Mouse (Mus musculus): Measurements from ENCODE around the gene Pds5b. TPM values are rescaled to one million over a fixed set of nuclear protein-coding genes. Genes with fewer than 3 reads are reported as not detected.
"Not testable (repeated sequence)": the region's sequence is repeated elsewhere in the genome, so short reads cannot be mapped to it uniquely, and the experiment has no call there.

Pds5b gene
- total RNA-seq (2021), result 27.9 and 30.4 TPM in 2 replicates
- long read RNA-seq, experiment 1, full-length matches to known transcripts, result 1 of 5 reads
- long read RNA-seq, experiment 1, partial matches to known transcripts, result 0 of 5 reads
- long read RNA-seq, experiment 1, other reads (novel, unspliced or antisense), result 4 of 5 reads
- long read RNA-seq, experiment 2, full-length matches to known transcripts, result 2 of 7 reads
- long read RNA-seq, experiment 2, partial matches to known transcripts, result 4 of 7 reads
- long read RNA-seq, experiment 2, other reads (novel, unspliced or antisense), result 1 of 7 reads

DNA sequence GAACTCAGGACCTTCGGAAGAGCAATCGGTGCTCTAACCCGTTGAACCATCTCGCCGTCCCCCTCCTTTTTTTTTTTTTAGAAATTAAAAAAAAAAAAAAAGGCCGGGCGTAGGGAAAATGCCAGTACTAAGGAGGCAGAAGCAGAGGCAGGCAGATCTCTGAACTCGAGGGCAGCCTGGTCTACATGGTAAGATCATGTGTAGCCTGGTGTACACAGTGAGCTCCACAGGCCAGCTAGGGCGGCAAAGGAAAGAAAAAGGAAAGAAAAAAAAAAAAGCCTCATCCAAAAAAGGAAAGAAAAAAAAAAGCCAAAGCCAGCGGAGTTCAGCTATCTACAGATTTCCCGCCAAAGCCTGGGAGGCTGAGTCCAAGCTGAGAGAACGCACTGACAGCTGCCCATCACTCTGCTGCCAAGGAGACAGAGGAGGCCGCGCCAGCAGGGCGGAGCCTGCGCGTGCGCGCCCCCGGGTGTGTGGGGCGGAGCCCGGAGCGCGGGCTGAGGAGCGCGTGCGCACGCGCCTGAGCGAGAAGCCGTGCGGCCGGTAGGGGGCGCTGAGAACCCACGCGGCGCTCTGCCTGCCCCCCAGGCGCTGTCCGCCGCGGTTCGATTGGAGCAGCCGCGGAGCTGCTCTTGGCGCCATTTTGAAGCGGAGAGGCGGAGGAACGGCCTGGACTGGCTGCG is at the start of gene Pds5b:
TSS of gene Pds5b (plus strand) at position 587 of the 683 bp plus-strand sequence.
- DNase-seq, result peak; percentile 97

DNA sequence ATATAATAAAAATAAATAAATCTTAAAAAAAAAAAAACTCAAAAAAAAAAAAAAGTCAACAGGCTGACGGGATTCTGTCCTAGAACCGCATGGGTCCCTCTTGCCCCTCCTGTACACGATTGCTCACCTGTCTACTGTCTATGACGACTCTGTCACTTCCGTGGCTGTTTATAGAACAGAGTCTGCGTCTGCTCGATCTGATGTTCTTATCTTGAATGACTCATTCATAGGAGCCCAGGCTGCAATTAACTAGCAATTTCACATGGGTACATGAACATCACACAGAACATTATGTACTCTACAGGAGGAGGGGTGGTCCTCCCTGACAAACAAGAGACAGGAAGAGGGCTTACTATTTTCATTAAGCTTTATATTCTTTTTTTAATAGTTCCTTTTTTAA is 48.0 kb upstream of the Pds5b start:
- peak; percentile 32 for DNase-seq

DNA sequence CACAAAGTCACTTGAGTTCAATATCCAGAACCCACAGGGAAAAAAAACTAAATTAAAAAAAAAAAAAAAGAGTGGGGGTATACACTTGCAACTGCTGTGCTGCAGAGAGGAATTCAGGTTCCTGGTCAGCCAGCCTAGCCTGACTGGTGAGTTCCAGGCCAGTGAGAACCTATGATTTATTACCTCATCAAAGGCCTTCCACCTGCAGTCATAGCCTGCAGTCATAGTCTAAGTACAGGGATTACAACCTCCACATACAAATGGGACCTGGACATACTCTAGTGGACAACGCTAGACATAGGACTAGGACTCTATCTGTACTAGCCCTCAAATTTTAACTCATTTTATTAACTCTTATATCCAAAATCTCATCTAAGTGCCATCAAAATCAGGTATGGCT is 44.3 kb upstream of the Pds5b start:
- DNase-seq, result no peak

DNA sequence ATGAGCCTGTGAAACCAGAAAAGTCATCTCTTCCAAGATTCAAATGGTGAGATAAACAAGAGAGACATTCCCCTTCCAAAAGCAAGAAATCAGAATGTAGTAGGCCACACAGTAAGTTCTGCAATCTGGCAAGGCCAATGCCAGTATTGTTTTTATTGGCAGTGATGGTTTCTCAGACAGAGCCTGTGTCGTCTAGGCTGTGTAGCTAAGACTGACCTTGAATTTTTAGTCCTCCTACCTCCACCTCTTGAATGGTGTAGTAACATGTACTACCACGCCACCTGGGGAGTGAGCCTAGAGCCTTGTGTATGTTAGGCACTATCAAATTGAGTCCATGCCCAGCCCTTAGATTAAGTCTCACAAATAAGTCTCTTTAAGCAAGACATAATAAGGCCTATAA is 43.8 kb upstream of the Pds5b start:
- no peak for DNase-seq

DNA sequence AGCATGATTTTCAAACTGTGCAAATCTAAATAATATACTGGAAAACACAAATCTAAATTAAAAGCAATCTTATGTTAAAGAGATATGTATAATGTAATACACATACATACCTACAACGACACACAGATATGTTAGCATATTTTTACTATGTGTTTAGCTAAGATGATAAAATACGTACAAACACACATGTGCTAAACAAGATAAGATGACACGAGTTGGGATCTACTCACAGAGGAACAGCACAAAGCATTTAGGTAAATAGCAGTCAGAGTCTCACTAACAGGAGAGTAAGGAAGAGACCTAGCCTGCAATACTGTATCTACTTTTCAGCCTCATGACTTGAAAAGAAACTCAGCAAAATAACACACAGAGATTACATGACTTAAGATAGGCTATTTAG is 32.1 kb upstream of the Pds5b start:
- no peak for DNase-seq

DNA sequence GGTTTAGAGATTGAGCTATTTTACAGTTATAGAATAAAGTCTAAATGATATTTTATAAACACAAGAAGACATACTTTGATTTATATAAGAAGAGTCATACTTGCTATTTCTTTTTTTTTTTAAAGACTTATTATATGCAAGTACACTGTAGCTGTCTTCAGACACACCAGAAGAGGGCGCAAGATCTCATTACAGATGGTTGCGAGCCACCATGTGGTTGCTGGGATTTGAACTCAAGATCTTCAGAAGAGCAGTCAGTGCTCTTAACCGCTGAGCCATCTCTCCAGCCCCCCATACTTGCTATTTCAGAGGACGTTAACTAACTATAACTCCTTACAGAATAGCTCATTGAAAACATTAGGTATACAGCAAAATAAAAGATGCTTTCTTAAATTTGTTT is 30.1 kb upstream of the Pds5b start:
- DNase-seq, result not testable (repeated sequence)

DNA sequence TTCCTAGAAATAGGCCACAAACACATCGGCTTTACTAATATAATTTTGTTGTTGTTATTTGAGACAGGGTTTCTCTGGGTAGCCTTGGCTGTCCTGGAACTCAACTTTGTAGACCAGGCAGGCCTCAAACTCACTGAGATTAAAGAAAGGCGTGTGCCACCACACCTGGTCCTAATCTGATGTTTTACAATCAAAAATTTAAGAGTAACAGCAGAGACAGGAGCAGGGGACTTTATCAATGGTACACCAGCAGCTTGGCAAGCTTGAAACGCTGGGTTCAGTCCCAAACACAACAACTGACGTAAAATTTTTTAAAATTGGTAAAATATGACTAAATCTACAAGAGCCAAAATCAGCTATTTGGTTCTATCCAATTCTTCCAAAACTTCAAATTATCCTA is 28.6 kb upstream of the Pds5b start:
- DNase-seq, result no peak

DNA sequence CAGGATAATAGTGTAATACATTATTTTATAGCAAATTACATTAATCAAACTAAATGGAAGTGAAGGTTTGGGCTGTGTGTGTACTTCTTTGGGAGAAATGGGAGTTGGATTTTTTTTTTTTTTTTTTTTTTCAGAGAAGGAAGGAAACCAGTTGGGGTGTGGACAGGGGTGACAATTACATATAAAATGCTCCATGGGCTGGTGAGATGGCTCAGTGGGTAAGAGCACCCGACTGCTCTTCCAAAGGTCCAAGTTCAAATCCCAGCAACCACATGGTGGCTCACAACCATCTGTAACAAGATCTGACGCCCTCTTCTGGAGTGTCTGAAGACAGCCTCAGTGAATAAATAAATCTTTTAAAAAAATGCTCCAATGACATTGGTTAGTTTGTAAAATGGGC is 21.0 kb upstream of the Pds5b start:
- DNase-seq, result no peak

DNA sequence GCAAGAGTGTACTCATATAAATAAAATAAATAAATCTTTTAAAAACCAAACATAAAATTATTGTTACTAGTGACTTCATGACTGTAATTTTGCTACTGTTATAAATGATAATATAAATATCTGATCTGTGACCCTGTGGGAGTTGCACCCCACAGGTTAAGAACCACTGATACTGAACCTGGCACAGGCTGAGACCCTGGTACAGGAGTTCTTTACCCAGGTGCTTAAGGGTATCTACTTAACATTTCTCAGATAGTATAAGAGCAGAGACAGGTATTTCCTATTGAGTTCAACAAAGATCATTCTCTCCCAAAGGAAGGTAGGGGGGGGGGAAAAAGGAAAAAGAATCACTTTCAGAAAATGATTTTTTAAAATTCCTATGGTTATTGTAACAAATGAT is 19.0 kb upstream of the Pds5b start:
- DNase-seq, result no peak

DNA sequence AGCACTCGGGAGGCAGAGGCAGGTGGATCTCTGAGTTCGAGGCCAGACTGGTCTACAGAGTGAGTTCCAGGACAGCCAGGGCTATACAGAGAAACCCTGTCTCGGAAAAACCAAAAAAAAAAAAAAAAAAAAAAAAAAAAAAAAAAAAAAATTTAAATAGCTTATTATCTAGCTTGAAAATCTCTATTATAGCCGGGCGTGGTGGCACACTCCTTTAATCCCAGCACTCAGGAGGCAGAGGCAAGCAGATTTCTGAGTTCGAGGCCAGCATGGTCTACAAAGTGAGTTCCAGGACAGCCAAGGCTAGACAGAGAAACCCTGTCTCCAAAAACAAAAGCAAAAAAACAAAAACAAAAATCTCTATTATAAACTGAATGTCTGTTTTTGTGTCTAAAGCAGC is 14.1 kb upstream of the Pds5b start:
- not testable (repeated sequence) for DNase-seq

DNA sequence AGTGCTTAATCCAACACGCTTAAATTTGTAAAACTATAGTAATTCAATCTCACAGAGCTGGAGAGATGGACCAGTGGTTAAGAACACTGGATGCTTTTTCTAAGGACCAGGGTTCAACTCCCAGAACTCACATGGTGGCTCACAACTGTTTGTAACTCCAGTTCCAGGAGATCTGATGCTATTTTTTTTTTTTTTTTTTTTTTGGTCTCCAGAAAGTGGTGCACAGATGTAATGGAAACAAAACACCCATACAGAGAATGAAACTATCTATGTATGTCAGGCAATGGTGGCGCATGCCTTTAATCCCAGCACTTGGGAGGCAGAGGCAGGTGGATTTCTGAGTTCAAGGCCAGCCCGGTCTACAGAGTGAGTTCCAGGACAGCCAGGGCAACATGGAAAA is 13.2 kb upstream of the Pds5b start:
- DNase-seq, result not testable (repeated sequence)

DNA sequence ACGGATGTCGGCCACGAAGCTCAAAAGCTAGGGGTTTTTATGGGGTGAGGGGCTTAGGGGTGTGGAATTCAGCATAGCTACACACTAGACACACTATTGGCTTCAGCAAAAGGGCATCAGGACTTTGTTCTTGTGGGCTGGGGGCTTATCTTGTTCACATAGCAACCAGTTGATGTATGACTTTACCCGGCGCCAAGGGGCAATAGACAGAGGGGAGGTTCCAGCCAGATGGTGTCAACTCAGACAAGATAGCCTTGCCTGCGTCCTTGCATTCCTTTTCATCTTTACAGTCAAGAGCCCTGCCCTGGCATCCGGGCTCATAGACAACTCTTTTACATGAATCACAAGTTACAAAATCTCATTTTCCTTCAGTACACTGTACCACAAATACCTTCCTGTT is 9.6 kb upstream of the Pds5b start:
- peak; percentile 54 for DNase-seq

DNA sequence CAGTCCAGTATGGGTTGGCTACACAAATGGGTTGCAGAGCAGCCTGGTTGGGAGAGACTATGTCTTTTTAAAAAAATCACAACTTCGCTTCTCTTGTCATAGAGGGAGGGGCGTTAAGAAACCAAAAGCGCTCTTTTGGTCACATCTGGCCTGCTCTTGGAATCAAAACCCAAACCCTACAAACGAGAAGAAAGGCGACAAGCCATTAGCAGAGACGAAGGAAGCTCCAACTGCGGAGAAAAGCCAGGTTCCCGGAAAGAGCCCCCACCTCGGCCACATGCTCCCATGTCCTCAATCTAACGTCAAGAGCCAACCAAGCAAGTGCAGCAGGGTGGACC is 8.8 kb upstream of the Pds5b start:
- DNase-seq, result no peak

DNA sequence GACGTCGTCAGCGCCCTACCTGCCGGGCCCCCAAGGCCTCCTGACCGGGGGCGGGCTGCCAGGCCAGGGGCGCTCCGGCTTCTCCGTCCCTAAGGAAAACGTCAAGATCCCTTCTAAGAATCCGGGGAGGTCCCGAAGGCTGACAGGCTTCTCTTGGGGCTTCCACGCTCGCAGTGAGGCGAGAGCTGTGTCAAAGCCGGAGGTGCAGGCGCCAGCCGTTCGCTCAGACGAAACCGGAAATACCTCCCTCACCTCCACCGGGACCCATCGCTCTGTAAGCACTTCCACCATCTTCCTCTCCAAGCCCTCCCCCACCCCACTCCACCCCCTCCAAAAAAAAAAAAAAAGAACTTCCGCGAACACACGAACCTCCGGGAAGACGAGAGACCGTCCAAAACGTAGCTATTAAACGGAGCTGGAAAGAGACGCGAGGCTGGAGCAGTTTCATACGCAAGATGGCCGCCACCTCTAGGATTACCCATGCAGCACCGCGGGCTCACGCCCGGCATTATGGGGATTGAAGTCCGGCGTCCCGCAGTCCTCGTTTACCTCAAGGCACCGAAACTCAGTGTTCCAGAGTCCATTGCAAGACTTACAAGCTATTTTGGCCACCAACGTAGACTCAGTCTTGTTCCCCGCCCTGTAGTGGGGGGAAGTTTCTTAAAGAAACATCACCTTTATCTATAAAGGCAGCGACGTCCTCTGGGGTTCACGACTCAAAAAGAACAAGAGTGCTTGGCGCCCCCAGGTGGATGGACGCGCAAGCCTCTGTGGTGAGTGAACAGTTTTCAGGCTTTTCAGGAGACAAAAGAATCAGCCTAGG is 8.2 kb upstream of the Pds5b start:
- DNase-seq, result peak; percentile 96

DNA sequence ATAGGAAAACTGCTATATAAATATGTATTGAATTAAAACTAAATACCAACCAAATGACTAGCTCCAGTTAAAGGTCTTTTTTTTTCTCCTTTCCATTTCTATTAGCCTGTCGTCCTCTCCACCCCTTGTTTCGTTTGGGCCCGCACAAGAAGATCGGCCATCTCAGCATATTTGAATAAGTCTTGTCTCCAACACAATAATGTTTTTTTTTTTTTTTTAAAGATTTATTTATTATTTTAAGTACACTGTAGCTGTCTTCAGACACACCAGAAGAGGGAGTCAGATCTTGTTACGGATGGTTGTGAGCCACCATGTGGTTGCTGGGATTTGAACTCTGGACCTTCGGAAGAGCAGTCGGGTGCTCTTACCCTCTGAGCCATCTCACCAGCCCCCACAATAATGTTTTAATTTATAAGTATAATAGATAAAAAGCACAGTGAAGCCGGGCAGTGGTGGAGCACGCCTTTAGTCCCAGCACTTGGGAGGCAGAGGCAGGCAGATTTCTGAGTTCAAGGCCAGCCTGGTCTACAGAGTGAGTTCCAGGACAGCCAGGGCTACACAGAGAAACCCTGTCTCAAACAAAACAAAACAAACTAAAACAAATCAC is 7.3 kb upstream of the Pds5b start, which contains the start of gene N4bp2l2:
TSS of gene N4bp2l2 (minus strand) at position 51 of the 607 bp plus-strand sequence.
- DNase-seq, result not testable (repeated sequence)

DNA sequence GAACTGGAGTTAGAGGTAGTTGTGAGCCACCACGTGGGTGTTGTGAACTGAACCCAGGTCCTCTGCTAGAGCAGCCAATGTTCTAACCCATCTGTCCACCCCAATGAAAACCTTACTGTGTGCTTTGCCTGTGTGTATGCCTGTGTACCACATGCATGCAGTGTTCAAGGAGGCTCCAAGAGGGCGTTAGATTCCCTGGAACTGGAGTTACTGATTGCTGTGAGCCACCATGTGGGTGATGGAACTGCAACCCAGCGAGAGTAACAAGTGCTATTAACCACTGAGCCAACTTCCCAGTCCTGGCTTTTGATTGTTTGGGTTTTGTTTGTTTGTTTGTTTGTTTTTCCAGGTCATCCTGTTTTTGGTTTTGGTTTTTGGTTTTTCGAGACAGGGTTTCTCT is 4.8 kb upstream of the Pds5b start:
- no peak for DNase-seq

DNA sequence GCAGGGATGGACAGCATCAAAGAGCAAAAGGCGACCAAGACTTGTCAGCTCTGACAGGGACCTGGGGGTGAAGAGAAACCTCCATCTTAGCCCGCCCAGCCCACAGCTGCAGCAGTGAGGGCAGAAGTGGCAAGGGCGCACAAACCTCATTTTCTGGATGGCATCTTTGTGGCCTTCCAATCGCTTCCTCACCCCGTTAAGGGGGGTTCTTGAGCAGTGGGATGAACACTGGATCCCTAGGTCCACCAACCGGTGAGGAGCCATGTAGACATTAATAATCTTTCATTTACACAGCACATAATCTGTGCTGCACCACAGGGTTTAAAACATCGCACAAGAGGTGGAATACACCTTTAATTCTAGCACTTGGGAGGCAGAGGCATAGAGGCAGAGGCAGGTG is 1.2 kb upstream of the Pds5b start:
- no peak for DNase-seq

DNA sequence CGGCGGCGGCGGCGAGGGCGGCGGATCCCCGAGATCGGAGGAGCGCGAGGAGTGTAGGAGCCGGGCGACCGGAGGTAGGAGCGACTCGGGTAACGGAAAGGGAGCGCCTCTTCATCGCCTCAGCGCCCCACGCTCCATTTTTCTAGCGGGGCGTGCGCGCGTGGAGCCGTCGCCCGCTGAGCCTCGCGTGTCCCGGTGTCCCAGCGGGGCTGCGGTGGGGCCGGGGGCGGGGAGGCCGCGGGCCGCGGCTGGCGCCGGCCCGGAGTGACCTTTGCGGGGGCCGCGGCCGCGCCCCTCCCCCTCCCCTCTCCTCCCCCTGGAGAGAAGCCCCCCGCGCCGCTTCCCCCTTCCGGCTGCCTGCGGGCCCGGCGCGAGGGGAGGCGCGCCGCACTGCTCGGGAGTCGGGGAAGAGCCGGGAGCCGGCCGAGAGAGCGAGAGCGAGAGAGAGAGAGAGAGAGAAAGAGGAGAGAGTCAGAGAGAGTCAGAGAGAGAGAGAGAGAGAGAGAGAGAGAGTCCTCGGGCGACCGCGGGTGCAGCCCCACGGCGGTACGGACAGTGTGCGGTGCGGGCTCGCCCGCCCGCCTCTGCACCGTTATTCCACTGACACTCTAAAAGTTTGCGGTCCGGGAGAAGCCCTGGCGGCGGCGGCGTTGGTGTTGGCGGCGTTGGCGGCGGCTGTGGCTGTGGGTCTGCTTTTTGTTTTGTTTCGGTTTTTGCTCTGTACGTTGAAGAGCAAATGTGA is 512 bp downstream of the Pds5b start:
- DNase-seq, result peak; percentile 59

DNA sequence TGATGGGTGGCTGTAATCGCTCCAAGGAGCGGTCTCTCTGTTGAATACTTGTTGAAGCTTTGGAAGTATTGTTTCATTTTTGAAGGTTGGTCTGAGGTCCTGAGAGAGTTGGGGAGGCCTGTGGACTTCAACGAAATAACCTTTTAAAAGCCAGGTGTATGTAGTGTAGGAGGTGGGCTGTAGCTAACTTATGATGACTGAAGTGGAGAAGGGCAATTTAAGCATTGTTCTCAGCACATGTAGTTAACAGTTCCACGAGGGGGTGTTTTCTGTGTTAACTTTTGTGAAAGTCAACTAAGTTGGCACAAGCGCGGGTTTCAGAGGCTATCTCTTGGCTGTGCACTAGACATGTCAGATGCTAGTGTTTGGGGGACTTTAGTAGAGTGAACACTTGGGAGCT is 1.3 kb downstream of the Pds5b start:
- no peak for DNase-seq

DNA sequence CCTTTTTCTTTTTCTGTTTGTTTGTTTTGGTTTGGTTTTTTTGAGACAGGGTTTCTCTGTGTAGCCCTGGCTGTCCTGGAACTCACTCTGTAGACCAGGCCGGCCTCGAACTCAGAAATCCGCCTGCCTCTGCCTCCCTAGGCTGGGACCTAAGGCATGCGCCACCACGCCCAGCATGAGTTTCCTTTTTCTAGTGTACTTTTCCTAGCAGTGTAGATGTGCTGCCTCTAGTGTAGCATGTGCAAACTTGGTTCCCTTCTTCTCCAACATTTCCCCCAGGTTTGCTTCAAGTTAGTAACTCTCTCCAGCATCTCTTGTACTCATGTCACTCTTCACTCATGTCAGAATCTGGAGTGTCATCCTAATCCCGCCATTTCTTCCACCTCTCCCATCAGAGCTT is 9.3 kb downstream of the Pds5b start:
- DNase-seq, result not testable (repeated sequence)

DNA sequence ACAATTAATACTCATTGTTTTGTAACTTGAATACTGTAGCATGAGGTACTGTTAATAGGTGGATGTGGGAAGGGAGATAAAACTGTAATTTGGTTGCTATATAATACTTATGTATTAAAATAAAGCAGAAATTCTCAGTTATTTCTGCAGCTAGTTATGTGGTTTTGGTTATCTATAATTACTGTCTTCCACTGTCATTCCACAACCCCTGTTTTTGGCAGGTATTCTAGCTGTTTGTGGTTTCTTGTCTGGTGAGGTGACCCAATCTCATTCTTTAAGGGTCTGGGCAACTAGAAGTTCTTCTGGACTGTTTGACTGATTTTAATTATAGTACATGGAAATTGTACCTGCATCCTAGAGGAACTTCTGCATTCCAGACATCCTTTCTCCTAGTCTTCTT is 17.1 kb downstream of the Pds5b start:
- no peak for DNase-seq

DNA sequence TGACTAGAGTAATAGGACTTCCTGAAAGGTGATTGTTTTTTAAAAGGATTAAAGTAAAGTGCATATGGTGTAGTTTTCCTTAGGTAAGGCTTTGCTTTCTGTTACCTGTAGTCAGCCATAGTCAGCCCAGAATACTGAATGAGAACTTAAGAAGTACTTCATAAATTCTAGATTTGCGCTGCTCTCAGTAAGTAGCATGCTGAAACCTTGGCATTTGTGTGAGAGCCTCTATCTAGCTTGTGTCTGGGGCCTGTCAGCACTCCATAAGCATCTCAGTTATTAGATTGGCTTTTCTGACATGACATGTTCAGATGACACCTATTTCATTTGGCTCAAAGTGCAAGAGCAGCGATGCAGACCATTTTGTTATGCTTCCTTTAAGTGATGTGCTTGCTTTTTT is 19.7 kb downstream of the Pds5b start:
- no peak for DNase-seq
